Mouse (Mus musculus): ENCODE data around the gene Slc16a10. TPM values are rescaled to one million over a fixed set of nuclear protein-coding genes. Genes with fewer than 3 reads are reported as not detected.

The Slc16a10 gene
- polyA plus RNA-seq, 1 experiment from 2014 or later = 26.6 TPM

DNA sequence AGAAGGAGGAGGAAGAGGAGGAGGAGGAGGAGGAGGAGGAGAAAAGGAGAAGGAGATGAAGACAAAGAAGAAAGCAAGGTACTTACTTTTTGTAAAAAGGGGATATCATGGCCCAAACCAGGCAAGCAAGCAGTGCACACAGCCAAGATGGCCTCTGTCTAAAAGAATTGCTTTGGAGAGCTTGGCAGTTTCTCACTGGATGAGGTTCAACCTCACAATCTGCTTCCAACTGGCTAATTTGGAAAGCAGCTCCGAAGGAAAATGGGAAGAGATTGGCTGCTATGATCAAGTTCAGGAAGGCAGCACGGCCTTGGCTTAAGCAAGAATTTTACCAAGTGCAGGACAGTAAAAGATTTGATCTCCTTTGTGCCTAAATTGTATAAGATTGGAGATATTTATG lies 112.4 kb downstream of the Slc16a10 start:
- ATAC-seq (replicated peaks; ENCODE audit: low FRiP score, low TSS enrichment, low read depth) (no peak), DNase-seq (ENCODE audit: low spot score) (no peak)
- H3K4me1 ChIP-seq (replicated peaks; ENCODE audit: control insufficient read depth, insufficient read depth, low read length) = no peaks in the 10 kb centered on the region
- no peaks in the 10 kb centered on the region for H3K27me3 ChIP-seq (replicated peaks; ENCODE audit: control insufficient read depth, insufficient read depth, low read length)
- no peak overlapping the region for H3K9ac ChIP-seq (ENCODE audit: low read length)
- H3K9me3 ChIP-seq (ENCODE audit: control insufficient read depth, low read length) = peaks cover 5% of the 10 kb centered on the region; the same call in 1 of the 2 replicates
- H3K4me3 ChIP-seq (ENCODE audit: low read depth, low read length) = no peak overlapping the region
- no peaks in the 10 kb centered on the region for H3K36me3 ChIP-seq (ENCODE audit: control insufficient read depth, insufficient read depth, low read length)
- 87% methylated on average over 2 of the region's 2 CpGs for WGBS
- H3K4me2 ChIP-seq (ENCODE audit: low read length) = no peak overlapping the region
- no peak overlapping the region for H3K27ac ChIP-seq (ENCODE audit: low read depth)

DNA sequence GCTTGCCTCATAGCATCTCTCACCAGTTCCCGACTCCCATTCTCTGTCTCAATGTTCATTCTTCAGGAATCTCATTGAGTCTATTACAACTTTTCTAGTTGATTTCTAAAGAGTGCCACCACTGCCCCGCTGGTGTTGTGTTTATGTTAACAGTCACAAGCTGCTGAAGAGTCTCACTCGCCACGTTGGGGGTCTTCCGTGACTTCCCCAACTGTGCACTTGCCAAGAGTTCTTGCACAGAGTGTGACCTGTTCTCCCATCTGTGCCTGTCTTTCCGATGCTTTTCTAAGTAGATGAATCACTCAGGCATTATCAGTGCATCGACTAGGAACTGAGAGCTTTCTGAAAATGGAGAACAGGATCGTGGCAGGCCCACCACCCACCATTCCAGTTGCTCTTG lies 114.0 kb downstream of the Slc16a10 start:
- Histone ChIP-seq H3K9ac (ENCODE audit: low read length) (no peak overlapping the region), H3K4me1 (replicated peaks; ENCODE audit: control insufficient read depth, insufficient read depth, low read length) (peaks cover 4% of the 10 kb centered on the region; the same call in 1 of the 2 replicates), H3K9me3 (ENCODE audit: control insufficient read depth, low read length) (peaks cover 5% of the 10 kb centered on the region; the same call in 1 of the 2 replicates), H3K4me2 (ENCODE audit: low read length) (no peak overlapping the region), H3K27me3 (replicated peaks; ENCODE audit: control insufficient read depth, insufficient read depth, low read length) (peaks cover 6% of the 10 kb centered on the region; the same call in 1 of the 2 replicates), H3K27ac (ENCODE audit: low read depth) (no peak overlapping the region), H3K4me3 (ENCODE audit: low read depth, low read length) (no peak overlapping the region), H3K36me3 (ENCODE audit: control insufficient read depth, insufficient read depth, low read length) (no peaks in the 10 kb centered on the region)
- WGBS = 80% methylated on average over 8 of the region's 8 CpGs
- ATAC-seq (replicated peaks; ENCODE audit: low FRiP score, low TSS enrichment, low read depth) (no peak), DNase-seq (ENCODE audit: low spot score) (no peak)

DNA sequence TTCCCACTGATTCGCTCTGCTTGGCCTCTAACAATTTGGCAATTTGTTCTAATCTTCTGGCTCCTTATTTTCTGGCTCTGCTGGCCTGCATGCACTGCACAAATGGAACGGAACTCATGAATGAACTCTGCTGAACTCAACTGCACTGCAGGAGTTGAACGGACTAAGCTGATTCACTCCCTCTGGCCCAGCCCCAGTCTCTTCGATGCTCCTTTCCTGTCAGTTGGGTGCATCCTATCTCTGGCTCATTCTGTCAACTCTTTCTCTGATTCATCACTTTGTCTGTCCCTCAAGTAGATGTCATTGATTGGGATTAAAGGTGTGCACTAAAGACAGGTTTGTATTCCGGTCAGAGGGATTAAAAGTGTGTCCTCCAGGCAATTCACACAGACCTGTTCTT lies 115.5 kb downstream of the Slc16a10 start:
- peaks cover 4% of the 10 kb centered on the region; the same call in 1 of the 2 replicates for H3K4me1 ChIP-seq (replicated peaks; ENCODE audit: control insufficient read depth, insufficient read depth, low read length)
- no peak overlapping the region for H3K27ac ChIP-seq (ENCODE audit: low read depth)
- peaks cover 5% of the 10 kb centered on the region; the same call in 1 of the 2 replicates for H3K9me3 ChIP-seq (ENCODE audit: control insufficient read depth, low read length)
- H3K9ac ChIP-seq (ENCODE audit: low read length) = no peak overlapping the region
- DNase-seq (ENCODE audit: low spot score) = no peak
- H3K36me3 ChIP-seq (ENCODE audit: control insufficient read depth, insufficient read depth, low read length) = no peaks in the 10 kb centered on the region
- no peak for ATAC-seq (replicated peaks; ENCODE audit: low FRiP score, low TSS enrichment, low read depth)
- no peak overlapping the region for H3K4me3 ChIP-seq (ENCODE audit: low read depth, low read length)
- peaks cover 7% of the 10 kb centered on the region; the same call in 1 of the 2 replicates for H3K27me3 ChIP-seq (replicated peaks; ENCODE audit: control insufficient read depth, insufficient read depth, low read length)
- H3K4me2 ChIP-seq (ENCODE audit: low read length) = no peak overlapping the region
- 93% methylated on average over 5 of the region's 5 CpGs for WGBS

DNA sequence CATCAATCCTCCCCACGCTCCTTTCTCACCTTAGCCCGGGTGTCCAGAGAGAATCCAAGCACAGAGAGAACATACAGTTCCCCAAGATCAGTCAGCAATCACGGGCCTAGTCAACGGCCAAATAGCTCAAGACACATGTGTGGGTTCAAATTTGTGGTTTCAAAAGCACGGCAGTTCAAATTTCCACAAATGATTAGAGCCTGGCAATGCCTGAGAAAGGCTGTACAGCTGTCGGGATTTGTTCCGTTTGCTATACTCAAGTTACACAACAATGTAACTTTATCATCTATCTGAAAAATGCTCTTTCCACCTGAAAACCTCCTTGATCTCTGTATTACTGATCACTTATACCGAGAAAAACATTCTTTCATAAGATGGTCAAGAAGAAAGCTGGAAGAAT lies 116.5 kb downstream of the Slc16a10 start:
- Histone ChIP-seq H3K36me3 (ENCODE audit: control insufficient read depth, insufficient read depth, low read length) (no peaks in the 10 kb centered on the region), H3K4me3 (ENCODE audit: low read depth, low read length) (peak overlapping the region; percentile 65), H3K4me2 (ENCODE audit: low read length) (peak overlapping the region; percentile 97), H3K4me1 (replicated peaks; ENCODE audit: control insufficient read depth, insufficient read depth, low read length) (peaks cover 4% of the 10 kb centered on the region; the same call in 1 of the 2 replicates), H3K27me3 (replicated peaks; ENCODE audit: control insufficient read depth, insufficient read depth, low read length) (peaks cover 7% of the 10 kb centered on the region; the same call in 1 of the 2 replicates), H3K9me3 (ENCODE audit: control insufficient read depth, low read length) (peaks cover 5% of the 10 kb centered on the region; the same call in 1 of the 2 replicates), H3K27ac (ENCODE audit: low read depth) (no peak overlapping the region), H3K9ac (ENCODE audit: low read length) (no peak overlapping the region)
- WGBS = 61% methylated on average over 8 of the region's 8 CpGs
- DNase-seq (ENCODE audit: low spot score) (no peak), ATAC-seq (replicated peaks; ENCODE audit: low FRiP score, low TSS enrichment, low read depth) (no peak)

DNA sequence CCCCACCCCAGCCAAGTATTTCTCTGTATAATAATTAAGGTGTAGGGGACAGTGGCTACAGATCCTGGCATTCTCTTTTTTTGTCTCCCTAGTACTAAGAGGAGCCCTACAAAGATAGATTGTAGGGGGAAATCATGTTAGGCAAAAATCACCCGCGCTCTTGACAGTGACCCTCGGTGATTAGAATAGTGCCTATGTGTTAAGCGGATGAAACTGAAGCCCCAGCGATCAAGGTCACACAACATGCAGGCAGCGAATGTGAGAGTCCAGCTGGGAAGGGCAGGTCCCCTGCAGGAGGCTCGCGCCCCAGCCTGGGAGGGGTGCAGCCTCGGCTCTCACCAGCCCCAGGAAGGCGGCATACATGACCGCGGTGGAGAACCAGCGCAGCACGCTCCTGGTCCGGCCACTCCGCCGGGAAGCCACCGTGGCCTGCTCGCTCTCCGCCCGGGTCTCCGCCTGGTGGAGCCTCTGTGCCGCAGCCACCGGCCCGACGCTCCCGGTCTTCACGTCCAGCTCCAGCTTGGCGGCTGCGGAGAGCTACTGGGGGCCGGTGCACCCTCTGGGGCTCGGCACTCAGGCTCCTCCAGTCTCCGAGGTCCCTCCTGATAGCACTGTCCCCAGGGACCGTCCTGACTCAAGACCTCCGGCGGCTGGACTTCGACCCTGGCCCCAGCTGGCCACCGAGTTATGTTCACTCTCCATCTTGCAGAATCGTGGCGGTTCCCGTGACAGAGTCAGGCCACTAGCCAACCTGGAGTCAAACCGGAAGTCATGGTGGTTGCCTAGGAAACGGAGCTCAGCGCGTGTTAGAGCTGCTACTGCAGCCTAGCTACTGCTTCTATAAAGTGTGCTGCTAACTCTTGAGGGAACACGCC lies 117.3 kb downstream of the Slc16a10 start, which contains the start of gene Mfsd4b1:
TSS of gene Mfsd4b1 (minus strand) at position 715 of the 875 bp plus-strand sequence.
- 1% methylated on average over 46 of the region's 46 CpGs for WGBS
- Histone ChIP-seq H3K27ac (ENCODE audit: low read depth) (peak within 1 kb of the TSS; percentile 43; the same call in 1 of the 2 replicates), H3K9ac (ENCODE audit: low read length) (peak within 1 kb of the TSS; percentile 43; the same call in 1 of the 2 replicates), H3K9me3 (ENCODE audit: control insufficient read depth, low read length) (peaks cover 5% of the 10 kb centered on the region; the same call in 1 of the 2 replicates), H3K36me3 (ENCODE audit: control insufficient read depth, insufficient read depth, low read length) (no peaks in the 10 kb centered on the region), H3K4me2 (ENCODE audit: low read length) (peak within 1 kb of the TSS; percentile 97), H3K4me1 (replicated peaks; ENCODE audit: control insufficient read depth, insufficient read depth, low read length) (peaks cover 4% of the 10 kb centered on the region; the same call in 1 of the 2 replicates), H3K4me3 (ENCODE audit: low read depth, low read length) (peak within 1 kb of the TSS; percentile 65), H3K27me3 (replicated peaks; ENCODE audit: control insufficient read depth, insufficient read depth, low read length) (peaks cover 7% of the 10 kb centered on the region; the same call in 1 of the 2 replicates)
- ATAC-seq (replicated peaks; ENCODE audit: low FRiP score, low TSS enrichment, low read depth) (peak; percentile 94), DNase-seq (ENCODE audit: low spot score) (peak; percentile 89)

DNA sequence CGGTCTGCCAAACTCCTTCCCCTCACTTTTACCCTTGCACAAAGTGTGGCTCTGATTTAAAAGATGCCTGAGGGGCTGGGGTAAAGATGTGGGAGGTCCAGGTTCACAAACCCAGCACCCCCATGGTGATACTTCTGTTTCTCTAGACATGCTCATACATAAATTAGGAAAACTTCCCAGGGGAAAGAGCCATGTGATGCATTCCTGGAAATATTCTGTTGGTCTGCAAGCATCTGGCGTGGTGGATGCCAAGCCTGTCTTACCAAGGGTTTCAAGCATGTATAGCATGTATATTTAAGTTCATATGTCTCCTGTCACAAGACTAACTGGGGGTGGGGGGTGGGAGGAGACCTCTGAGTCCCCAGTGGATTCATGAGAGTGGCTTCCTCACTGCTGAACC lies 121.7 kb downstream of the Slc16a10 start:
- DNase-seq (ENCODE audit: low spot score) = no peak
- H3K36me3 ChIP-seq (ENCODE audit: control insufficient read depth, insufficient read depth, low read length) = no peaks in the 10 kb centered on the region
- peaks cover 7% of the 10 kb centered on the region; the same call in 1 of the 2 replicates for H3K27me3 ChIP-seq (replicated peaks; ENCODE audit: control insufficient read depth, insufficient read depth, low read length)
- H3K4me3 ChIP-seq (ENCODE audit: low read depth, low read length) = no peak overlapping the region
- no peaks in the 10 kb centered on the region for H3K9me3 ChIP-seq (ENCODE audit: control insufficient read depth, low read length)
- no peak overlapping the region for H3K9ac ChIP-seq (ENCODE audit: low read length)
- H3K27ac ChIP-seq (ENCODE audit: low read depth) = no peak overlapping the region
- no peak overlapping the region for H3K4me2 ChIP-seq (ENCODE audit: low read length)
- WGBS = 76% methylated on average over 2 of the region's 2 CpGs
- no peak for ATAC-seq (replicated peaks; ENCODE audit: low FRiP score, low TSS enrichment, low read depth)
- H3K4me1 ChIP-seq (replicated peaks; ENCODE audit: control insufficient read depth, insufficient read depth, low read length) = peaks cover 4% of the 10 kb centered on the region; the same call in 1 of the 2 replicates

DNA sequence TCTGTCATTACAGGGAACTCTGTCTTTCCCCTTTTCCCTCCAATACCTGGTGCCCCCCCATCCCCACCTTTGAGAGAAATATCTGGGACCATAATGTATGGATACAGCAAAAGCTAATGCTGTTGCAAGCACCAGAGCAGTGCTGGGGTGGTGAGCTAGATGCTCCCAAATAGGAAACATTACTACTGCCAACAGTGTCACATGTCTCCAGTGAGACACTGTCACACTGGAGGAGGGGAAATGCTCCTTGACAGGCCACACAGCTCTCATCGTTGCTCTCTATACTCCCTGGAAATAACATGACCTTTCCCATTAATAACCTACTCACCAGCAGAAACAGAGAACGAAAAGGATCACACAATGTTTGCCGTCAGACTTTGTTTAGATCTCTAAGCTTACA lies 122.6 kb downstream of the Slc16a10 start:
- H3K4me2 ChIP-seq (ENCODE audit: low read length) = no peak overlapping the region
- H3K9me3 ChIP-seq (ENCODE audit: control insufficient read depth, low read length) = no peaks in the 10 kb centered on the region
- 34% methylated on average over 3 of the region's 3 CpGs for WGBS
- DNase-seq (ENCODE audit: low spot score) (no peak), ATAC-seq (replicated peaks; ENCODE audit: low FRiP score, low TSS enrichment, low read depth) (no peak)
- H3K4me1 ChIP-seq (replicated peaks; ENCODE audit: control insufficient read depth, insufficient read depth, low read length) = peaks cover 4% of the 10 kb centered on the region; the same call in 1 of the 2 replicates
- H3K9ac ChIP-seq (ENCODE audit: low read length) = no peak overlapping the region
- H3K36me3 ChIP-seq (ENCODE audit: control insufficient read depth, insufficient read depth, low read length) = no peaks in the 10 kb centered on the region
- no peak overlapping the region for H3K4me3 ChIP-seq (ENCODE audit: low read depth, low read length)
- H3K27me3 ChIP-seq (replicated peaks; ENCODE audit: control insufficient read depth, insufficient read depth, low read length) = peaks cover 7% of the 10 kb centered on the region; the same call in 1 of the 2 replicates
- no peak overlapping the region for H3K27ac ChIP-seq (ENCODE audit: low read depth)

DNA sequence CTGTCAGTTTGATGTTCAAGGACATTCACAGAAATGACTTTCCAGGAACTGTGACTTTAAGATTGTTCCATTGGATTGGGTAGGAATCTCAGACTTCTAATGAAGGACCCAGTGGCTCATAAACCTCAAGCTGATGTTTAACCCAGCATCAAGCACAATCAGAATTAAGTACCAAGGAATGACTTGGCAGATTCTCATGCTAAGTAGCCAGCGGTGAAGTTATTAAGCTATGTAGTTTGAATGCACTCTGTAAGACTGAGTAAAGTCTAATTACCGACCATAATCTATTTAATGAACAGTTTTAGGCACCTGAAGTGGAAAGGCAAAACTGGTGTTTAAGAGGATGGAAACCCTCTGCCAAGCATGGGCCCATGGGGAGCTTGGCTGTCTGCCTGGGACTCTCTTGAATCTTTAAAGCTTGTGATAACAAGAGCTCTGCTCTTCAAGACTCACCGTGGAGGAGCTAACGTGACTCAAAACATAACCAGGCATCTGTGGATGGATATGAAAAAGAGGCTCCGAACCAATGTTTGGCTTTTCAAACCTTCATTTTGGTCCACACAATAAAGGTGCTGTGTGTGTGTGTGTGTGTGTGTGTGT lies 123.7 kb downstream of the Slc16a10 start:
- Histone ChIP-seq H3K9me3 (ENCODE audit: control insufficient read depth, low read length) (no peaks in the 10 kb centered on the region), H3K36me3 (ENCODE audit: control insufficient read depth, insufficient read depth, low read length) (no peaks in the 10 kb centered on the region), H3K9ac (ENCODE audit: low read length) (no peak overlapping the region), H3K27me3 (replicated peaks; ENCODE audit: control insufficient read depth, insufficient read depth, low read length) (peaks cover 3% of the 10 kb centered on the region; the same call in 1 of the 2 replicates), H3K4me1 (replicated peaks; ENCODE audit: control insufficient read depth, insufficient read depth, low read length) (no peaks in the 10 kb centered on the region), H3K4me3 (ENCODE audit: low read depth, low read length) (no peak overlapping the region), H3K27ac (ENCODE audit: low read depth) (no peak overlapping the region), H3K4me2 (ENCODE audit: low read length) (no peak overlapping the region)
- DNase-seq (ENCODE audit: low spot score) (no peak), ATAC-seq (replicated peaks; ENCODE audit: low FRiP score, low TSS enrichment, low read depth) (no peak)
- 84% methylated on average over 5 of the region's 5 CpGs for WGBS
